Mouse (Mus musculus): ENCODE measurements around the gene Amhr2. TPM values are rescaled to one million over a fixed set of nuclear protein-coding genes. Genes with fewer than 3 reads are reported as not detected.

The Amhr2 gene
- polyA plus RNA-seq, 1 experiment: 0.18 TPM

- H3K36me3 ChIP-seq (ENCODE audit: control insufficient read depth, insufficient read depth, low read length): peaks cover 68% of the 10 kb centered on the region
These were observed 42.5 kb downstream of the Amhr2 start for GRCm38 (mm10) chr15:102487664-102488063.

GRCm38 (mm10) chr15:102498322-102498721 is 53.2 kb downstream of the Amhr2 start:
- TF ChIP-seq POLR2A (IDR thresholded peaks at IDR 0.05; ENCODE audit: low read depth, low read length) (no peak), CTCF (IDR thresholded peaks at IDR 0.05; ENCODE audit: extremely low read depth, insufficient read length, insufficient replicate concordance, low read depth, low read length) (no peak)
- peaks cover 57% of the 10 kb centered on the region for H3K36me3 ChIP-seq (ENCODE audit: control insufficient read depth, insufficient read depth, low read length)
- no peak overlapping the region for H3K4me3 ChIP-seq (ENCODE audit: low read depth, low read length)
- H3K27ac ChIP-seq (ENCODE audit: insufficient read depth, low read depth, low read length): no peak overlapping the region
- WGBS: 75% methylated on average over 3 of the region's 3 CpGs
- H3K4me1 ChIP-seq (ENCODE audit: control insufficient read depth, insufficient read depth, insufficient read length, low read length): peaks cover 15% of the 10 kb centered on the region
- H3K27me3 ChIP-seq (ENCODE audit: control insufficient read depth, insufficient read depth, low read length): no peaks in the 10 kb centered on the region

More at GRCm38 (mm10) chr15:102487664-102488063, 42.5 kb downstream of the Amhr2 start:
- Histone ChIP-seq H3K27me3 (ENCODE audit: control insufficient read depth, insufficient read depth, low read length) (no peaks in the 10 kb centered on the region), H3K4me3 (ENCODE audit: low read depth, low read length) (no peak overlapping the region), H3K27ac (ENCODE audit: insufficient read depth, low read depth, low read length) (no peak overlapping the region), H3K4me1 (ENCODE audit: control insufficient read depth, insufficient read depth, insufficient read length, low read length) (no peaks in the 10 kb centered on the region)
- 68% methylated on average over 1 of the region's 1 CpGs for WGBS
- TF ChIP-seq CTCF (IDR thresholded peaks at IDR 0.05; ENCODE audit: extremely low read depth, insufficient read length, insufficient replicate concordance, low read depth, low read length) (no peak), POLR2A (IDR thresholded peaks at IDR 0.05; ENCODE audit: low read depth, low read length) (no peak)

GRCm38 (mm10) chr15:102499370-102499769 is 54.2 kb downstream of the Amhr2 start:
- Histone ChIP-seq H3K4me3 (ENCODE audit: low read depth, low read length) (no peak overlapping the region), H3K4me1 (ENCODE audit: control insufficient read depth, insufficient read depth, insufficient read length, low read length) (peaks cover 15% of the 10 kb centered on the region), H3K36me3 (ENCODE audit: control insufficient read depth, insufficient read depth, low read length) (peaks cover 58% of the 10 kb centered on the region), H3K27me3 (ENCODE audit: control insufficient read depth, insufficient read depth, low read length) (no peaks in the 10 kb centered on the region), H3K27ac (ENCODE audit: insufficient read depth, low read depth, low read length) (no peak overlapping the region)
- TF ChIP-seq CTCF (IDR thresholded peaks at IDR 0.05; ENCODE audit: extremely low read depth, insufficient read length, insufficient replicate concordance, low read depth, low read length) (no peak), POLR2A (IDR thresholded peaks at IDR 0.05; ENCODE audit: low read depth, low read length) (no peak)
- WGBS: 29% methylated on average over 3 of the region's 3 CpGs

GRCm38 (mm10) chr15:102499851-102500250 is 54.7 kb downstream of the Amhr2 start:
- Histone ChIP-seq H3K4me1 (ENCODE audit: control insufficient read depth, insufficient read depth, insufficient read length, low read length) (peaks cover 15% of the 10 kb centered on the region), H3K4me3 (ENCODE audit: low read depth, low read length) (no peak overlapping the region), H3K36me3 (ENCODE audit: control insufficient read depth, insufficient read depth, low read length) (peaks cover 56% of the 10 kb centered on the region), H3K27me3 (ENCODE audit: control insufficient read depth, insufficient read depth, low read length) (no peaks in the 10 kb centered on the region), H3K27ac (ENCODE audit: insufficient read depth, low read depth, low read length) (no peak overlapping the region)
- WGBS: 80% methylated on average over 6 of the region's 6 CpGs
- TF ChIP-seq POLR2A (IDR thresholded peaks at IDR 0.05; ENCODE audit: low read depth, low read length): no peak
- TF ChIP-seq CTCF (IDR thresholded peaks at IDR 0.05; ENCODE audit: extremely low read depth, insufficient read length, insufficient replicate concordance, low read depth, low read length): no peak

GRCm38 (mm10) chr15:102500479-102500878 is 55.3 kb downstream of the Amhr2 start:
- Histone ChIP-seq H3K27me3 (ENCODE audit: control insufficient read depth, insufficient read depth, low read length) (no peaks in the 10 kb centered on the region), H3K36me3 (ENCODE audit: control insufficient read depth, insufficient read depth, low read length) (peaks cover 51% of the 10 kb centered on the region), H3K4me1 (ENCODE audit: control insufficient read depth, insufficient read depth, insufficient read length, low read length) (peaks cover 15% of the 10 kb centered on the region), H3K27ac (ENCODE audit: insufficient read depth, low read depth, low read length) (no peak overlapping the region), H3K4me3 (ENCODE audit: low read depth, low read length) (no peak overlapping the region)
- no peak for TF ChIP-seq CTCF (IDR thresholded peaks at IDR 0.05; ENCODE audit: extremely low read depth, insufficient read length, insufficient replicate concordance, low read depth, low read length)
- no peak for TF ChIP-seq POLR2A (IDR thresholded peaks at IDR 0.05; ENCODE audit: low read depth, low read length)
- 83% methylated on average over 5 of the region's 5 CpGs for WGBS

GRCm38 (mm10) chr15:102501084-102501814 is 56.1 kb downstream of the Amhr2 start:
- Histone ChIP-seq H3K27me3 (ENCODE audit: control insufficient read depth, insufficient read depth, low read length) (no peaks in the 10 kb centered on the region), H3K4me3 (ENCODE audit: low read depth, low read length) (no peak overlapping the region), H3K27ac (ENCODE audit: insufficient read depth, low read depth, low read length) (no peak overlapping the region), H3K4me1 (ENCODE audit: control insufficient read depth, insufficient read depth, insufficient read length, low read length) (peaks cover 15% of the 10 kb centered on the region), H3K36me3 (ENCODE audit: control insufficient read depth, insufficient read depth, low read length) (peaks cover 47% of the 10 kb centered on the region)
- TF ChIP-seq POLR2A (IDR thresholded peaks at IDR 0.05; ENCODE audit: low read depth, low read length): no peak
- no peak for TF ChIP-seq CTCF (IDR thresholded peaks at IDR 0.05; ENCODE audit: extremely low read depth, insufficient read length, insufficient replicate concordance, low read depth, low read length)
- 76% methylated on average over 19 of the region's 19 CpGs for WGBS

- Histone ChIP-seq H3K27ac (ENCODE audit: insufficient read depth, low read depth, low read length) (peak overlapping the region; percentile 42), H3K4me3 (ENCODE audit: low read depth, low read length) (no peak overlapping the region), H3K27me3 (ENCODE audit: control insufficient read depth, insufficient read depth, low read length) (no peaks in the 10 kb centered on the region), H3K36me3 (ENCODE audit: control insufficient read depth, insufficient read depth, low read length) (peaks cover 41% of the 10 kb centered on the region), H3K4me1 (ENCODE audit: control insufficient read depth, insufficient read depth, insufficient read length, low read length) (peaks cover 15% of the 10 kb centered on the region)
- 26% methylated on average over 9 of the region's 9 CpGs for WGBS
- TF ChIP-seq POLR2A (IDR thresholded peaks at IDR 0.05; ENCODE audit: low read depth, low read length) (no peak), CTCF (IDR thresholded peaks at IDR 0.05; ENCODE audit: extremely low read depth, insufficient read length, insufficient replicate concordance, low read depth, low read length) (no peak)
These were observed 57.2 kb downstream of the Amhr2 start for GRCm38 (mm10) chr15:102502254-102502840.
